Mouse (Mus musculus) CH12.LX (cell line): ENCODE data around the gene Brdt.

Experiments used
- CHD1 ChIP-seq: IDR thresholded peaks from 2 replicates; pipeline ENCODE4 v1.6.1; 2012; ENCODE audit warnings: low read depth, low read length, improper control_type of control experiment, inconsistent platforms
- CTCF ChIP-seq, 2 experiments: IDR thresholded peaks in 1 of 2; conservative IDR thresholded peaks in 1 of 2; 2 replicates each; pipeline ENCODE4 v1.5.1; 2011 to 2012; ENCODE audit warnings: low read depth in 2 of 2, low read length in 2 of 2, improper control_type of control experiment in 1 of 2, inconsistent platforms in 1 of 2, mild to moderate bottlenecking in 1 of 2, moderate library complexity in 1 of 2
- E2F4 ChIP-seq: IDR thresholded peaks from 2 replicates; pipeline ENCODE4 v1.6.1; 2011; ENCODE audit warnings: low read depth, low read length, improper control_type of control experiment; ENCODE audit not compliant: insufficient replicate concordance
- EP300 ChIP-seq: IDR thresholded peaks from 2 replicates; pipeline ENCODE4 v1.6.1; 2011; ENCODE audit warnings: low read length, improper control_type of control experiment
- IRF4 ChIP-seq: IDR thresholded peaks from 2 replicates; pipeline ENCODE4 v1.6.1; 2014; ENCODE audit warnings: low read depth, mild to moderate bottlenecking, inconsistent platforms, low read length, improper control_type of control experiment
- MAZ ChIP-seq: IDR thresholded peaks from 2 replicates; pipeline ENCODE4 v1.6.1; 2012; ENCODE audit warnings: low read depth, mild to moderate bottlenecking, inconsistent platforms, low read length, improper control_type of control experiment, moderate library complexity
- MEF2A ChIP-seq: IDR thresholded peaks from 2 replicates; pipeline ENCODE4 v1.6.1; 2014; ENCODE audit warnings: low read depth, mild to moderate bottlenecking, inconsistent platforms, low read length, improper control_type of control experiment, borderline replicate concordance
- MXI1 ChIP-seq: IDR thresholded peaks from 2 replicates; pipeline ENCODE4 v1.6.1; 2011; ENCODE audit warnings: mild to moderate bottlenecking, low read depth, low read length, improper control_type of control experiment
- POLR2A ChIP-seq: IDR thresholded peaks from 2 replicates; pipeline ENCODE4 v1.6.1; 2011; ENCODE audit warnings: low read depth, mild to moderate bottlenecking, improper control_type of control experiment, low read length
- SMC3 ChIP-seq: IDR thresholded peaks from 2 replicates; pipeline ENCODE4 v1.6.1; 2011; ENCODE audit warnings: low read depth, low read length, improper control_type of control experiment
- TCF12 ChIP-seq: IDR thresholded peaks from 2 replicates; pipeline ENCODE4 v1.6.1; 2014; ENCODE audit warnings: low read depth, mild to moderate bottlenecking, inconsistent platforms, low read length, improper control_type of control experiment
- USF1 ChIP-seq: IDR thresholded peaks from 2 replicates; pipeline ENCODE4 v1.6.1; 2014; ENCODE audit warnings: low read depth, mild to moderate bottlenecking, inconsistent platforms, low read length, improper control_type of control experiment
- USF2 ChIP-seq: conservative IDR thresholded peaks from 2 replicates; pipeline ENCODE4 v1.6.1; 2011; ENCODE audit warnings: low read depth, low read length, improper control_type of control experiment

DNA sequence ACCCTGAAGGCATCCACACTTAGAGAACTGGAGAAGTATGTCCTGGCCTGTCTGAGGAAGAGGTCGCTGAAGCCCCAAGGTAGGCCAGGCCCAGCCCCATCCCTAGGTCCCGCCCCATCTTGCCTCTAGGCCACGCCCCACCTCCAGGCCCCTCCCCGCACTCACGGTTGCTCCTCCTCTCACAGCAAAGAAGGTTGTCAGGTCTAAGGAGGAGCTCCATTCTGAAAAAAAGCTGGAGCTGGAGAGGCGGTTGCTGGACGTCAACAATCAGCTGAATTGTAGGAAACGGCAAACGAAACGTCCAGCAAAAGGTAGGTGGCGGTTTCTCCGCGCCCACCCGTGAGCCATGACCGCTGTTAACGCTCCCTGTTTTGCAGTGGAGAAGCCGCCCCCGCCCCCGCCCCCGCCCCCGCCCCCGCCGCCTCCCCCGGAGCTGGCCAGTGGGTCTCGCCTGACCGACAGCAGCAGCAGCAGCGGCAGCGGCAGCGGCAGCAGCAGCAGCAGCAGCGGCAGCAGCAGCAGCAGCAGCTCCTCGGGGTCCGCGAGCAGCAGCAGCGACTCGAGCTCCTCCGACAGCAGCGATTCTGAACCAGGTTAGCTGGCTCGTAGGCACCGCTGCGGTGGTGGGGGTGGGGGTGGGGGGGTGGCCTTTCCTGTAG lies 28.6 kb downstream of the Brdt start:
- TF ChIP-seq POLR2A (peak; percentile 72), USF2 (no peak), CTCF (conservative IDR thresholded peaks at IDR 0.05 in 1 of 2, IDR thresholded peaks at IDR 0.05 in 1 of 2; ENCODE audit: low read depth in 2 of 2, low read length in 2 of 2) (no peak), CHD1 (no peak), E2F4 (no peak), MEF2A (no peak), EP300 (no peak), USF1 (no peak), MXI1 (no peak; the same call in none of the 2 replicates), IRF4 (0 out of 2 replicates have a peak, but pooled peaks have one; percentile 11), SMC3 (no peak), TCF12 (peak; percentile 30; the same call in 1 of the 2 replicates), MAZ (peak; percentile 69; the same call in 1 of the 2 replicates)
